Mouse (Mus musculus) small intestine, adult 2 months (tissue): ENCODE data around the gene Ghrl. TPM values are rescaled to one million over a fixed set of nuclear protein-coding genes. Genes with fewer than 3 reads are reported as not detected.
A peak's percentile ranks its signal among the peaks of the same experiment; 100 is the strongest.

Experiments
- H3K27ac ChIP-seq: fragments of 200-500 bp; 2 replicates; pipeline ENCODE4 v1.5.1; 2012; ENCODE audit warnings: low read depth, low read length, control low read depth, inconsistent platforms; ENCODE audit not compliant: insufficient read depth
- H3K27me3 ChIP-seq: fragments of 200-500 bp; 2 replicates; pipeline ENCODE4 v1.6.1; 2012; ENCODE audit warnings: mild to moderate bottlenecking, moderate library complexity, low read length, inconsistent platforms; ENCODE audit not compliant: control insufficient read depth, insufficient read depth
- H3K36me3 ChIP-seq: fragments of 200-500 bp; 2 replicates; pipeline ENCODE4 v1.6.1; 2012; ENCODE audit warnings: mild to moderate bottlenecking, low read length, control low read depth, inconsistent platforms; ENCODE audit not compliant: control insufficient read depth, insufficient read depth
- H3K4me1 ChIP-seq: fragments of 200-500 bp; 2 replicates; pipeline ENCODE4 v1.6.1; 2012; ENCODE audit warnings: low read length, inconsistent platforms, mixed read lengths; ENCODE audit not compliant: control insufficient read depth, insufficient read depth, insufficient read length
- H3K4me3 ChIP-seq: fragments of 200-500 bp; 2 replicates; pipeline ENCODE4 v1.5.1; 2012; ENCODE audit warnings: low read depth, mild to moderate bottlenecking, control low read depth, inconsistent platforms, low read length, moderate library complexity
- CTCF ChIP-seq: fragments of 200-500 bp; IDR thresholded peaks from 2 replicates; pipeline ENCODE4 v1.5.1; 2012; ENCODE audit warnings: low read depth, mild to moderate bottlenecking, control low read depth, inconsistent platforms, low read length, moderate library complexity, mixed read lengths; ENCODE audit not compliant: insufficient replicate concordance, insufficient read length; ENCODE audit errors: extremely low read depth
- POLR2A ChIP-seq: fragments of 200-500 bp; IDR thresholded peaks from 2 replicates; pipeline ENCODE4 v1.6.1; 2012; ENCODE audit warnings: low read depth, mild to moderate bottlenecking, control low read depth, inconsistent platforms, low read length, moderate library complexity
- whole genome bisulfite sequencing: fragments of 180-500 bp; shearing (Covaris S2); methylation state at CpG from one replicate; pipeline ENCODE4 v1.1.7; 2018; 5-methylcytosine and 5-hydroxymethylcytosine counted together
- polyA plus RNA-seq: library from polyadenylated mRNA; depleted of rRNA; stranded (reverse); fragments of >200 nt; gene quantifications from 2 replicates; pipeline ENCODE4 v1.2.3, GENCODE M21; 2012; rRNA removed

Gene Ghrl
- polyA plus RNA-seq = 14.0 and 50.2 TPM in 2 replicates

- Histone ChIP-seq H3K4me1 (peaks cover 3% of the 10 kb centered on the region; the same call in 1 of the 2 replicates), H3K27ac (no peak within 1 kb of the TSS), H3K36me3 (peaks cover 38% of the 10 kb centered on the region), H3K27me3 (no peaks in the 10 kb centered on the region), H3K4me3 (no peak within 1 kb of the TSS)
- TF ChIP-seq CTCF (no peak), POLR2A (no peak)
- whole genome bisulfite sequencing = 60% methylated on average over 3 of the region's 3 CpGs
These were observed at the start of gene Ghrl for GRCm38 (mm10) chr6:113719878-113720277. Ghrl (minus strand) TSS chr6:113719880.

- Histone ChIP-seq H3K27me3 (no peaks in the 10 kb centered on the region), H3K27ac (no peak overlapping the region), H3K4me1 (peaks cover 10% of the 10 kb centered on the region), H3K36me3 (no peaks in the 10 kb centered on the region), H3K4me3 (no peak overlapping the region)
- TF ChIP-seq CTCF (no peak), POLR2A (no peak)
- WGBS = 60% methylated on average over 11 of the region's 11 CpGs
These were observed 49.1 kb upstream of the Ghrl start for GRCm38 (mm10) chr6:113768804-113769203.

- Histone ChIP-seq H3K27ac (no peak overlapping the region), H3K4me1 (no peaks in the 10 kb centered on the region), H3K27me3 (no peaks in the 10 kb centered on the region), H3K36me3 (no peaks in the 10 kb centered on the region), H3K4me3 (no peak overlapping the region)
- 23% methylated on average over 7 of the region's 7 CpGs for WGBS
- TF ChIP-seq POLR2A (no peak), CTCF (peak; percentile 91; the same call in 1 of the 2 replicates)
These were observed 42.0 kb upstream of the Ghrl start for GRCm38 (mm10) chr6:113761644-113762043.

- 61% methylated on average over 17 of the region's 17 CpGs for WGBS
- H3K4me1 ChIP-seq = no peaks in the 10 kb centered on the region
- H3K27ac ChIP-seq = no peak overlapping the region
- no peak for TF ChIP-seq POLR2A
- TF ChIP-seq CTCF = no peak
- H3K27me3 ChIP-seq = peaks cover 28% of the 10 kb centered on the region
- H3K4me3 ChIP-seq = peak overlapping the region; percentile 31; the same call in 1 of the 2 replicates
- H3K36me3 ChIP-seq = no peaks in the 10 kb centered on the region
These were observed 29.5 kb upstream of the Ghrl start for GRCm38 (mm10) chr6:113749119-113749685.

- H3K36me3 ChIP-seq = no peaks in the 10 kb centered on the region
- WGBS = 18% methylated on average over 26 of the region's 26 CpGs
- no peak overlapping the region for H3K27ac ChIP-seq
- H3K4me1 ChIP-seq = no peaks in the 10 kb centered on the region
- H3K4me3 ChIP-seq = peak overlapping the region; percentile 31
- peaks cover 28% of the 10 kb centered on the region for H3K27me3 ChIP-seq
- no peak for TF ChIP-seq POLR2A
- no peak for TF ChIP-seq CTCF
These were observed 28.7 kb upstream of the Ghrl start for GRCm38 (mm10) chr6:113748351-113748750.

GRCm38 (mm10) chr6:113747284-113747683 lies 27.6 kb upstream of the Ghrl start:
- Histone ChIP-seq H3K4me1 (no peaks in the 10 kb centered on the region), H3K27ac (no peak overlapping the region), H3K4me3 (no peak overlapping the region), H3K27me3 (peaks cover 28% of the 10 kb centered on the region), H3K36me3 (no peaks in the 10 kb centered on the region)
- TF ChIP-seq CTCF (no peak), POLR2A (no peak)
- 67% methylated on average over 14 of the region's 14 CpGs for WGBS

GRCm38 (mm10) chr6:113745117-113745516 lies 25.4 kb upstream of the Ghrl start:
- H3K4me1 ChIP-seq = no peaks in the 10 kb centered on the region
- no peak overlapping the region for H3K4me3 ChIP-seq
- peaks cover 25% of the 10 kb centered on the region for H3K27me3 ChIP-seq
- H3K36me3 ChIP-seq = no peaks in the 10 kb centered on the region
- no peak overlapping the region for H3K27ac ChIP-seq
- TF ChIP-seq CTCF (no peak), POLR2A (no peak)
